Mouse (Mus musculus) small intestine, adult 2 months (tissue): ENCODE results near the gene Elob.

Source experiments
- CTCF ChIP-seq: fragments of 200-500 bp; IDR thresholded peaks from 2 replicates; pipeline ENCODE4 v1.5.1; 2012; ENCODE audit warnings: low read depth, mild to moderate bottlenecking, control low read depth, inconsistent platforms, low read length, moderate library complexity, mixed read lengths; ENCODE audit not compliant: insufficient replicate concordance, insufficient read length; ENCODE audit errors: extremely low read depth
- POLR2A ChIP-seq: fragments of 200-500 bp; IDR thresholded peaks from 2 replicates; pipeline ENCODE4 v1.6.1; 2012; ENCODE audit warnings: low read depth, mild to moderate bottlenecking, control low read depth, inconsistent platforms, low read length, moderate library complexity

DNA sequence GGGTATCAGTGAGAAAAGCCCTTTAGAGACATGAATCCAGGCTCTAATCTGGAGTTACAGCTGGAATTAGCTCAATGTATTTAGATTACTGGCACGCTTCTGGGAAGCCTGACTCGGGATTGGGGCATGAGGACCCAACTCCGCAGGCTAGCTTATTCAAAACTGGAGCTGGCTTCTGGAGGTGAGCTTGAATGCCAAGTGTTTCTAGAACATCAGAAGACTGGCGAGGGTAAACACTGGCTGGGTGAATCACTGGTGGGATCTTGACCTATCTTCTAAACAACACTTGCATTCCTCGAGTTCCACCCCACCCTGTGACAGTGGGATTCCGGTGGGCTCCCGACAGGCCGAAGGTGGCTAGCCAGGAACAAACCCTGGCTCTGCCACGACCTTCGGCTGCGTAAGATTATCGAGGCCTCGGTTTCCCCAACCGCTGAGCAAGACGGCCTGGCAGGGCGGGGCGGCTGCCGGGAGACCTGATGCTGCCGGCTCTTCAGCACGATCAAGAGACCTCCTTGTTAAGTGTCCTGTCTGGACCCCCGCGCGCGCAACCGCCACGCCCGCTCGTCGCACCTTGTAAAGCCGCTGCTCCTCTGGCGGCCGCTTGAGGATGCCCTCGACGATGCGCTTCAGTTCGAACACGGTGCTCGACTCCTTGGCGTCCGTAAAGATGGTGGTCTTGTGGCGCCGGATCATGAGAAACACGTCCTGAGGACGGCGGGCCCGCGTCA is 500 bp downstream of the Elob start:
- no peak for TF ChIP-seq CTCF
- TF ChIP-seq POLR2A: no peak
